Mouse (Mus musculus) urinary bladder, adult 2 months (tissue): Measurements from ENCODE around the gene Trim14. TPM values are rescaled to one million over a fixed set of nuclear protein-coding genes. Genes with fewer than 3 reads are reported as not detected.

Experiments
- DNase-seq: peaks from one replicate; pipeline ENCODE4 v3.0.0; 2022; ENCODE audit warnings: low spot score
- polyA plus RNA-seq: library from polyadenylated mRNA; depleted of rRNA; stranded (reverse); fragments of >200 nt; gene quantifications from 2 replicates; pipeline ENCODE4 v1.2.3, GENCODE M21; 2012

Trim14 gene
- polyA plus RNA-seq, 1 experiment: 5.7 TPM

- no peak for DNase-seq
Observed at GRCm38 (mm10) chr4:46526798-46527557, 9.0 kb downstream of the Trim14 start.

GRCm38 (mm10) chr4:46526226-46526625 is 9.7 kb downstream of the Trim14 start:
- no peak for DNase-seq

DNA sequence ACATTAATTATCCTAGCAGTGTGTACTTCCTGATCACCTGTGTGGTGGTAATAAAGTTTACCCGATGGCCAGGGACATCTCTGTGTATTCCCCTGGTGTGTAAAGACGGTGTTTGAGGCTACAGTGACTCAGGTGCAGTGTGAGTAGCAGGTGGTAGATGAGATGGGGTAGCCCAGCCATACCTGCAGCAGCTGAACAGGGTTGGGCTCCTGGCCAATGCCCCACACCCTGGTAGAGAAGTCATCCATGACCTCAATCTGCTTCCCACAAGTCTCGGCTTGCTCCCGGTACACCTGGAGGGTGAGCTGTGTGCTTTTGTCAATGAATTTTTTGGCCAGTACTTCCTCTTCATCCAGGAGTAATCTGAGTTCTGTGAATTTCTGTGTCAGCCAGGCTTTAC is 12.6 kb downstream of the Trim14 start:
- DNase-seq: no peak

- DNase-seq: no peak
Observed at GRCm38 (mm10) chr4:46521457-46521856, 14.5 kb downstream of the Trim14 start.

DNA sequence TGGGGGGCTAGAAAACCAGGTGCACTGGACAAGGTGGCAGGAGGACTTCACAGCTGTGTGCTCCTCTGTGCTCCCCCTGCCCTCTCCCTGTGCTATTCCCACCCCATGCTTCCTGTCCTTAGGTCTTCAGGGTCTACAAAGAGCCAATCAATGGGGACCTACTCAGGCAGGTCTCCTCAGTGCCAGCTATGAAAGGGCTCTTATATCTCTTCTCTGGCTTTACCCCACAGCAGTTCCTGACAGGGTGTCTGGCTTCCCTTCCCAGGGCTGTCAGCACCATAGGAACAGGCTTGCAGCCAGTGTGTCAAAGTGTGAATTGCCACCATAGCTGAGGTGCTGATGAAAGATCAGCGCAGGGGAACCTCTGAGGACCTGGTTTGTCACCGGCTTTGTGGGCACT is 15.4 kb downstream of the Trim14 start:
- DNase-seq: no peak

GRCm38 (mm10) chr4:46507736-46508460 is 28.0 kb downstream of the Trim14 start:
- peak; percentile 66 for DNase-seq

DNA sequence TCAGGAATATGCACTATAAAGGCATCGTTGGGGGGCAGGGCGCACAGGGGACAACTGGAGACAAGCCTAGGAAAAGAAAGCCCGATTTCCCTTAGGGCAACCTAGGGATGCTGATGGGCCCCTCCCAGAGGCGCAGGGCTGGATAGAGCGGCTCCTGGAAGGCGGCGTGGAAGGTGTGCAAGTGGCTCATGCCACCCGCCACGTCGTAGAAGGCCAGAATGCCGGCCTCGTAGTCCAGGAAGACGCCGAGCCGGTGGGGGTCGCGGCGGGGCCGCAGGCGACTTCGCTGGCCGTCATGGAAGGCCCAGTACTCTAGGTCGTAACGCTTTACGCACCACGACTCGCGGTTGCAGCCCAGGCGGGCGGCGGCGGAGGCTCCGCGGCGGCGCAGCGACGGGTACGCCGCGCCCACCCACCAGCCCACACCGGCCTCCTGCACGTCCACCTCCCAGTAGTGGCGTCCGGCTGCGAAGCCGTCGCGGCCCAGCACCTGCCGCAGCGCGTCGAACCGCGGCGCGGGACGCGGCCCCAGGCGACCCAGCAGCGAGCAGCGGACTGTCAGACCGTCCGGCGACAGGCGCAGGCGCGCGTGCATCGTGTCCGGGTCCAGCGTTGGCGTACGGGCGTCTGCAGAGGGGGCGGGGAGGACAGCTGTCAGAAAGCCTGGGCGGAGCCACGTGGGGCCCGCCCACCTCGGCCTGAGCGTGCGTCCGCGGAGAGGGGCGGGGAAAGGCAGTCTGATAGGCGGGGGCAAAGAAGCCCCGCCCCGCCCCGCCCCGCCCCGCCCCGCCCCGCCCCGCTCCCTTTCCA is 28.9 kb downstream of the Trim14 start:
- DNase-seq: peak; percentile 90

DNA sequence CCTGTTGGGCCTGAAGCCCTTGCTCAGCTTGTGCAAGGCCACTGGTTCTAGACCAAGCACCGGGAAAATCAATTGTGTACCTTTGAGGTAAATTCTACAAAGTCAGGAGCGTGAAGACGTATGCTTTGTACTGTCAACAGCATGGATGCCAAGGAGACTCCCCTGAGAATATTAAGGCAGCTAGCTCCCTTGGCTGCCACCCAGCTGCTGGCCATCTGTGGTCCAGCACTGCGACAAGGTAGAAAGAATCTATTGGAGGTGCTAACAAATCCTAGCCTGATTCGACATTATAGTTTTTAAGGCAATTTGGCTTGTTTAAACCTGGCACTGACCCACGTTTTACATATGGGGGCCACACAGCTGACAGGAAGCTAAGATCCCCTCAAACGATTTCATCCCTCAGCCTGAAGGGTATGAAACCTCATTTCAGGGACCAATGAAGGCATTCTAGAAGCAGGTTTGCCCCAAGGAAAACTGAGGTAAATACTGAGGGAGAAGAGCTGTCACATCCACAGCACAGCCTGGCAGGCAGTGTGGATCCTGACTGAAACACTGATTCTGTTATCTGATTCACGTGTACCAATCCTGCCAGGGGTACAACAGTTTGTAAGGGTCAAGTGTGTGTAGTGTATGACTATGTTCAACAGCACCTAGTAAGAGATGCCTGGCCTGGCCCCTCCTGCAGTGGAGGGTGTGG is 30.4 kb downstream of the Trim14 start:
- no peak for DNase-seq

GRCm38 (mm10) chr4:46503881-46504280 is 32.1 kb downstream of the Trim14 start:
- DNase-seq: no peak

DNA sequence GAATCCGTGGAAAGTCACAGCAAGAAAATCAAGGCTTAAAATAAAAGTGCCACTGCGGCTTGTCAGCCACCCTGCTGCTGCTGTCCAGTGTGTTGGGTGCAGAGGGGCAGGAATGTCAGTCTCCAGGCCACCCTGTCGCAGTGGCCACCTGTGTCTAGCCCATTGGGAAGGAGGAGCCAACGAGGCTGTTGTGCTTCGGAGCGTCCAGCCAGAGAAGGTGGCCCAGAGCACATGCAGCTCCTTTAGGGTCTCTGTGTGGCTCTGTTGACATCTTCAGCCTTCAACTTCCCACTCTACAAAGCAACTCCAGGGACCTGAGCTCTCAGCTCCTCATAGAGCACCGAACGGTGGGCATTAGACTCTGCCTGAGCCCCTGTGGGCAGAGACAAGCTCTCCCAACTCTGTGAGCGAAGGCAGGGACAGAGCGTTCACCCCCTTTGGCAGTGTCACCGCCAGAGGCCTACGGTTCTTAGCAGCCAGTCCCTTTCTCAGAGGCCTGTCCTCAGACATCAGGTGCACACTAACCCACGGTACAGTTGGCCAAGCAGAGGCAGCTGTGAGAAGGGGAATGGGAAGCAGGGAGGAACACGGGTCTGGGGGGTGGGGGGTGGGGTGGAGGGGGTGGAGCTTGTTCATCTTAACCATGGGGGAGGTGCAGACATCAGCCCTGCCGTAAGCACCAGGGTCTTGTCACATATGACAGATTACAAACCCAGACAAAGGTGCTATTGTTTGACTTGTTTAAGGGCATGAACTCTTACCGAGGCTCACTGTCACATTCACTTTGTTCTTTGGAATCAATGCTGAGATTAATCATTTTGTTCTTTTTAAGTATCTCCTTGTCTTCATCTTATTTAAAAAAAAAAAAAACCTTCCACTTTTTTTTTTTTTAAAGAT is 33.1 kb downstream of the Trim14 start:
- no peak for DNase-seq

- no peak for DNase-seq
Observed at GRCm38 (mm10) chr4:46498976-46499375, 37.0 kb downstream of the Trim14 start.

GRCm38 (mm10) chr4:46498511-46498910 is 37.4 kb downstream of the Trim14 start:
- no peak for DNase-seq

DNA sequence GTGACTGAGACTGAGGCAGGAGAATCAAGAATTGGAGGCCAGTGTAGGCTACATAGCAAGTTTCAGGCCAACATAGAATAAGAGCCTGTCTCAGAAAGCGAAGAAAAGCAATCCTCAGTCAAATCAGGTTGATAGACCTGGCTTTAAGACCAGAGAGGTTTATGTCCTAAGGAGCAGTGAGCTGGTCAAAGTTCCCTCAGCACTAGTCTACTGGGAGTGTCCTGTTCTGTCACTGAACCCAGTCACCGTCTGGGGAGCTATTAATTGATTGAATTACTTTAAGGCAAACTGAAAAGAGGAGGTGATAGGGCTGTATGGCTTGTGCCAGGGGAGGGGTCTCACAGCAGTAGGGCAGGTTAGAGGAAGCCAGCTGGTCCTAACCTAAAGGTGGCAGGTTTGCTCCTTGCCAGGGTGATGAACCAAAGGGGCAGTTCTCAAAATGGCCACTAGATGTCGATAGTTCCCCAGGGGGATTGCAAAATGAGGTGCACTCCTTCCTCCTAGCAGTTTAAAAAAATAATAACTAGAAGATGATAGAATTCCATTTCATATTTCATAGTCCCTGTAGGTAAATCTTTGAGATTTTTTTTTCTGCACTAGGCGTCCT is 38.6 kb downstream of the Trim14 start:
- no peak for DNase-seq

DNA sequence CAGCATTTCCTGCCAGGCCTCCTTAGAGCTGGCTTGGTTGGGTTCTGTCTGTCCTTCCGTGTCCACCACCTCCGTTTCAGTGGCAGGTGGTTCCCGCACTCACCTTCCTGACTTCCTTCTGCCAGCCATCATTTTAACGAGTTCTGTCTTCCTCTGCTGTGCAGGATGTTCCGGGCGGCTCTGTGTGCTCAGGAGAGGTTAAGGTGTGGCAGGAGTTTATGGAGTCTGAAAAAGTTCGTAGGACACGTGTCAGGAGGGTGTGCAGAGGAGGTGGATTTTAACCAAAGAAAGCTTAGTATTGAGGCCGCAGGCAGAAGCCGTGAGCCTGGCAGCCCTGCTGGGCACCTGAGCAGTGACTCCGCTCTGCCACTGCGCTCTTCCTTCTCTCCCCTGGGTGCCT is 40.4 kb downstream of the Trim14 start:
- DNase-seq: no peak

DNA sequence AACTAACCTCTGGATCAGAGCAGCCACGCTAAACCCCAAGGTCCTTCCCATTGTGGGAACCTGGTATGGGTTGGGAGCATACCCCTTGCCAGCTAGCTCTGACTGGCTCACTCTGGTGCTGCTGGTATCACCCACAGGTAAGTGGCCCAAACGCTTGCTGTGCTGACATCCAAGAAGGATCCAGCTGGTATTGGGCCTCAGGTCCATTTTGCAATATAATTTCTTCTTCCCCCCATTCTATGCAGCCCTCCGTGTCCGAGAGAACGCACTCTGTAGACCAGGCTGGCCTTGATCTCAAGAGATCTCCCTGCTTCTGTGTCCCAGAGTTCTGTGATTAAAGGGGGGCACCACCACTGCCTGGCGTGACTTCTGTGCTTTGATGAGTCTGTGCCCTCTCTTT is 42.9 kb downstream of the Trim14 start:
- DNase-seq: no peak

DNA sequence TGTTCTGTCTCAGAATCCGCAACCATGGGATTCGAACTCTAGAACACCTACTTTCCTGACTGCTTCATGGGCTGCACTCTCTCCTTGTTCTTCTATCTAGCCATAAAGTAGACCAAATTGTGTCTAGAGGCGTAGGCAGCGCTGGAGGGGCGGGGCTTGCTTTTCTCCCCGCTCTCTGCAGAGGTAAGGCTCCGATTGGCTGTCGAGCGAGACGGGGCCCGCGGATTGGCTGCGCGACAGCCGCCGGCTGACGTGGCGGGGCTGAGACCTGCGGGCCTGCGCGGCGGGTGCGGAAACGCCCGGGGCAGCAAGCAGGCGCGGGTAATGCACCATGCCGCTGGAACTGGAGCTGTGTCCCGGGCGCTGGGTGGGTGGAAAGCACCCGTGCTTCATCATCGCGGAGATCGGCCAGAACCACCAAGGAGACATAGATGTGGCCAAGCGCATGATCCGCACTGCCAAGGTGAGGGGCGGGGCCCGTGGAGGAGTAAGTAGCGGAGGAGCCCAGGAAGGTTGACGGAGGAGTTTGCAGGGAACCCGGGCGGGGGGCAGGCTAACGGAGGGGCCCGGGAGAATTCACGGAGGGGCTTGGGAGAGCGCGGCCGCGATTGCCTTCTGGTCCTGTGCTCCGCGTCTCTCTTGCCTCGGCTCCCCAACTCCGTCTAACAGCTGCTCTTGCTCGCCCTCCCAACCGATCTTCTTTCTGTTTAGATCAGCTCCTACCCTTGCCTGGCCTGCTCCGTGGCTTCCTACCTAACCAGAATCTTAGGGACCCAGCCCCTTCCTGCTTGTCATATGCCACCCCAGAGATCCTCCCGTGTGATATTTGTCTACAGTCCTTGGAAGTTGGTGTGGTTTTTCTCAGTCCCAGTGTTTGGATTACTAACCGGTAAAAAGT is 46.7 kb downstream of the Trim14 start, which contains the start of gene Nans:
Gene Nans, plus strand, starts transcription at position 221 of the 898 bp plus-strand sequence.
- DNase-seq: peak; percentile 96

DNA sequence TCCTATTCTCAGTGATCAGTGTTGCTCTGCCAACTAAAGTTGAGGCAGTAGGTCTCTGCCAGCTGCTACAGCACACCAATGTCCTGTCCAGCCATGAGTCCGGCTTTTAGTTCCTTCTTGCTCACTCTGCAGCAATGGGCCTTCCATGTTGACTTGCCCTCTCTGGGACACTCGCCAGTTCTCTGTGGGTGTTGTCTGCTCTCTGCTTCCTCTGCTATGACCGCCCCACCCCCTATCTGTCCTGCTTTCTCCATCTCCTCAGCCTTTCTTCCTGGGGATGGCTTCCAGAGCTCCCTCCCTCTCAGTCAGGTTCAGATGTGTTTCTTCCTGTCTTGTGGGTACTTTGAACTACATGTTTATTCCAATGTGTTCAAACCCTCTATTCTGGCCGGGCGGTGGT is 48.6 kb downstream of the Trim14 start:
- DNase-seq: no peak

- peak; percentile 44 for DNase-seq
Observed at GRCm38 (mm10) chr4:46485696-46486417, 50.1 kb downstream of the Trim14 start.

DNA sequence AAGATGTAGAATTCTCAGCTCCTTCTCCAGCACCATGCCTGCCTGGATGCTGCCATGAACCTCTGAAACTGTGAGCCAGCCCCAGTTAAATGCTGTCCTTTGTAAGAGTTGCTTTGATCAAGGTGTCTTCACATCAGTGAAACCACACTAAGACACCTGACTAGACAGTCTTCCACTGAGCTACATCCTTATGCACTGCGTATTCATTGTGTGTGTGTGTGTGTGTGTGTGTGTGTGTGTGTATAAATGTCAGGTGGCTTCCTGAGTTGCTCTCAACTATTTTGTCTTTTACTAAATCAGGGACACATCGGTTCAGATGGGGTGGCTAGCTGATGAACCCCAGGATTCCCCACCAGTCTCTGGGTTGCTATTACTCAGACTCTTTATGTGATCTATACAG is 56.9 kb downstream of the Trim14 start:
- no peak for DNase-seq
